Mouse (Mus musculus) right cerebral cortex, postnatal 14 days (tissue): Measurements from ENCODE around the gene Tmcc1.
"Not testable (repeated sequence)": the region's sequence is repeated elsewhere in the genome, so short reads cannot be mapped to it uniquely, and the experiment has no call there.

Source experiments
- DNase-seq: peaks from one replicate; pipeline ENCODE4 v3.0.0; 2022

Gene Tmcc1

GRCm38 (mm10) chr6:116140782-116141181 lies 52.5 kb downstream of the Tmcc1 start:
- DNase-seq: no peak

DNA sequence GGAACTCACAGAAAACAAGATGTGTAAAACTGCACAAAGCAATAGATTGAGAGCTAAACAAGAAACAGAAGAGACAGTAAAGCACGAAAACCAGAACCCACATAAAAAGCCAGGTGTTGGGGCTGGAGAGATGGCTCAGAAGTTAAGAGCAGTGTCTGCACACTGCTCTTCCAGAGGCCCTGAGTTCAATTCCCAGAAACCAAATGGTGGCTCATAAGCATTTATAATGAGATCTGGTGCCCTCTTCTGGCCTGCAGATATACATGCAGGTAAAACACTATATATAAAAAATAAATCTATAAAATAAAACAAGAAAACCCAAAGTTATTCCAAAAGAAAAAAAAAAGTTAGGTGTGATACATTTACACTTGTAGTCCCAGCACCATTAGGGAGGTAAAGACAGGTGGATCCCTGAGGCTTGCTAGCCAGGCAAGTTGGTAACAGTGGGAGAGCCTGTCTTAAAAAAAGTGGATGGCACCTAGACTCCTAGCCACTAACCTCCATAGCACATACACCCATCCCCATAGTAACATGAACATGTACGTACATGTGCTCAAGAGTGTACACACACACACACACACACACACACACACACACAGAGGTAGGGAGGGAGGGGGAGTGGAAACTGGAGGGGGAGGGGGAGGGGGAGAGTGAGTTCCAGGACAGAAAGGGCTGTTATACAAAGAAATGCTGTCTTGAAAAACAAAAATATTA lies 54.0 kb downstream of the Tmcc1 start:
- DNase-seq: no peak

GRCm38 (mm10) chr6:116135971-116136632 lies 57.2 kb downstream of the Tmcc1 start:
- no peak for DNase-seq

- no peak for DNase-seq
Measured at GRCm38 (mm10) chr6:116133756-116134155, 59.5 kb downstream of the Tmcc1 start.

DNA sequence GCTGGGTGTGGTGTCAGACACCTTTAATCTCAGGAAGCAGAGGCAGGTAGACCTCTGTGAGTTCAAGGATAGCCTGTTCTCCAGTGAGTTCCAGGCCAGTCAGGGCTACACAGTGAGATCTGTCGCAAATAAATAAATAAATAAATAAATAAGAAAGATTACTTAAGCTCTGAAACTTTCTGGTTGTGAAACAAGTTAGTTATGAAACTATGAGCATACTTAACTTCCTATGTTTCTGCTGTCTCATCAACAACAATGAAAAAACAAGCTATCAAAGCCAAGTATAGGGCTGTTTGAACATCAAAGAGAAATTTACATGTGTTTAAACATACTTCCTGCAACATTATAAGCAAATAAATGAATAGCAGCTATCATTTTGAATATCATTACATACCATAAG lies 61.5 kb downstream of the Tmcc1 start:
- DNase-seq: no peak

DNA sequence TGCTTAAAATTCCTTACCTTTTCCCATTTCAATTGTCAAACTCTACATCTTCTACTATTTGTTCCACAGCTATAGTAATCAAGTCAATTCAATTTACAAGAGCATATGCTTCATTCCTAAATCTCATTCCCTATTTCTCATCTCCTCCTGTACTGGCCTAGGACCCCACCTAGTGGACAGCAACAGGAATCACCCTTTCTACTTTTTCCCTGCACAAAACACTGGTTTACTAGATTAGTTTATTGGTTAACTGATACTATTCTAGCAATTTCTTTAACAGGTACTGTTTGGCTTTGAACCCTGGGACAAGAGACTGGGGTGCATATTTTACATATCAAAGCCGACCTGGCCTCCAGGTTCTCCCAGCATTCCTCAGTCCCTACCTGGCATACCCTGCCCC lies 64.6 kb downstream of the Tmcc1 start:
- DNase-seq: no peak

DNA sequence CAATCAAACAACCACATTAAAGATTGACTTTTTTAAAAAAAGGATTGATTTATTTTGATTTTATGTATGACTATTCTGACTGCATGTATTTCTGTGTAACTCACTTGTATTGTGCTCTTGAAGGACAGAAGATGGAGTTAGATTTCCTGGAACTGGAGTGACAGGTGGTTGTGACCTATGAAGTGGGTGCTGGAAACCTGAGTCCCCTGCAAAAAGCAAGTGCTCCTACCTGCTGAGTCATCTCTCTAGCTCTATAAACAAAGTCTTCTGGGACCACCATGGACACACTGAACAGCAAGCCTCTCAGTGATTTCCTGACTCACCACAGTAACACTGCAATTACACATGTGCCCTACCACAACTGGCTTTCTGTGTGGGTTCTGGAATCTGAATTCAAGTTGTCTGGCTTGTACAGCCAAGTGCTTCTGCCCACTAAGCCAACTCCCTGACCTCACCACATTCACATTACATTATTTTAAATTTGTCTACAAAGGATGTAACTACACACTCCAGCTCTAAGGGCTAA lies 65.3 kb downstream of the Tmcc1 start:
- no peak for DNase-seq

DNA sequence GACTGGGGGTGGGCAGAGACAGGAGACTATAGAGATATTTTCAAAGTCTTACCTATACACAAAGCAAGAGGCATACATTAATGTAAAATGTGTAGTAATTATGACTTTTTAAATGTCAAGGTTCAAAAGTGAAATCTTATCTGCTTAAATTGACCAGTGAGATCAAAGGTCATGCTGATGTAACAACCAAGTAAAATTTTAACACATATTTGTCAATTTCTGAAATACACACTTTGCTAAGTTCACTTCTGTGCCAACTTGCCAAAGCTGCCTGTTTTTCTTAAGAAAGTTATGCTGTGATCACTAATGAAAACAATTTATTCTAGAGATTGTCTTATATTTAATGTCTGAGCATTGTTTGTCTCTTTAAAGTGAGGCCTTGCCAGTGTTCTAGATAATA lies 66.7 kb downstream of the Tmcc1 start:
- DNase-seq: no peak

- DNase-seq: no peak
Measured at GRCm38 (mm10) chr6:116122881-116123280, 70.4 kb downstream of the Tmcc1 start.

GRCm38 (mm10) chr6:116119669-116120068 lies 73.6 kb downstream of the Tmcc1 start:
- DNase-seq: no peak

DNA sequence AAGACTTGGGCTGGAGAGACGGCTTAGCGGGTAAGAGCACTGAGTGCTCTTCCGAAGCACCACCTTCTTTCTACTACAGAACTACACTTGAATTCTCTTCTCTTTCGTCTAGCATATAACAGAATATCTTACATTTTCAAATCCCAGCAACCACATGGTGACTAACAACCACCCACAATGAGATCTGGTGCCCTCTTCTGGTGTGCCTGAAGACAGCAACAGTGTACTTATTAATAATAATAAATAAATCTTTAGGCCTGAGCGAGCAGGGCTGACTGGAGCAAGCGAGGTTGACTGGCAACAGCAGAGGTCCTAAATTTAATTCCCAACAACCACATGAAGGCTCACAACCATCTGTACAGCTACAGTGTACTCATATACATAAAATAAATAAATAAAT lies 76.7 kb downstream of the Tmcc1 start:
- not testable (repeated sequence) for DNase-seq

DNA sequence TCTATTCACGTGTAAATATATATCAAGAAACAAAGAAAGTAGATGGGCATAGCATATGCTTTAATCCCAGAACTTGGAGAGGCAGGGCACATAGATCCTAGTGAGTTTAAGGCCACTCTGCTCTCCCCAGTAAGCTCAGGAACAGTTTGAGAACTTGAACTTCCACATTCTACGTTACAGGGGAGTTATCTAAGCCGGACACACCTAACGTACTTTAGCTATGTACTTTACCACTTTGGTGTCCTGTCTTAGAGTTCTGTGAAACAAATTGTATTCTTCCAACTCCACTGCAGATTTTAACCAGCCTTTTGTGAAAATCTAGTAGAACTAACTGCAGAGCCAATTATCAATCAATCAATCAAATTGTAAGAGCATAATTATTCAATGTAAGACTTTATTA lies 82.7 kb downstream of the Tmcc1 start:
- DNase-seq: no peak

GRCm38 (mm10) chr6:116107471-116108358 lies 85.6 kb downstream of the Tmcc1 start:
- DNase-seq: peak; percentile 16

DNA sequence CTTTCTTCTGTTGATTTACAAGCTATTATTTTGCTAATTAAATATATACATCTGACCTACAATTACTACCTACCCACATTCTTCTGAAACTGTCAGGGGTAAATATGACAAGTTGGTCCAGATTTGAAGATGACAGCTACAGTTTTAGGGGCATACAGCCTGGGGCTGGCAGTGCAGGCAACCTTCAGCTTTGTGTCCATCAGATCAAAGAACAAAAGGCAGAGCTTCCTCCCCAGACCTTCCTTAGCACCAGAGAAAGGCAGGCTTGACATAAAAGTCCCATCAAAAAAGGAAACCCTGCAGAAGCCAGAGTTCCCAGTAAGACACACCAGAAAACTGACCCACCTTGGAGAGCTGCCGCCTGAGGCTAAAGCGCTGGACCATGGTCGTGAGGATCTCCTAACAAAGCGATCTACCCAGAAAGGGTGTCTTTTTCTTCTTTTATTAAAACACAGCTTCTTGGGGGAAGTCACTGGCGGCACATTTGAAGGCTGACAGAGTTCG lies 86.3 kb downstream of the Tmcc1 start:
- DNase-seq: no peak

- no peak for DNase-seq
Measured at GRCm38 (mm10) chr6:116097579-116097978, 95.7 kb downstream of the Tmcc1 start.

- DNase-seq: no peak
Measured at GRCm38 (mm10) chr6:116089402-116089801, 103.9 kb downstream of the Tmcc1 start.

- DNase-seq: no peak
Measured at GRCm38 (mm10) chr6:116086036-116086435, 107.2 kb downstream of the Tmcc1 start.

GRCm38 (mm10) chr6:116082239-116082638 lies 111.0 kb downstream of the Tmcc1 start:
- DNase-seq: no peak

- DNase-seq: no peak
Measured at GRCm38 (mm10) chr6:116081375-116081774, 111.9 kb downstream of the Tmcc1 start.

DNA sequence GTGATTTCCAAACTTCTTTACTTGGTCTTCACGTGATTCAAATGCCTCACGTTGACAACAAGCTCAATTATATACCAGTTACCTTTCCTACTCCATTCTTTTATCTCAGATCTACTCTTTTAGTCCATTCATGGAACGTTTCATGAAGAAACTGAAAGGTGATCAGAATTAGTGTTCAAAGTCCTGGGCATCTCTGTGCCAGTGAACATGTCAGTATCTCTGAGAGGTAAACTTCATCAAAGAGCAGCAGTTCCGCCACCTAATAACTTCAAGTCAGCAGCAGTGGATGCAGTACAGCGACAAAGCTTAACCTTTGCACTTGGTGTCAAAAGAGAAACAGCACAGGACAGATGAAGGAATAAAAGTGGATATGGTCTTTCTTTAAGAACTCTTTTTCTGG lies 112.5 kb downstream of the Tmcc1 start:
- no peak for DNase-seq

GRCm38 (mm10) chr6:116077608-116078007 lies 115.7 kb downstream of the Tmcc1 start:
- no peak for DNase-seq

GRCm38 (mm10) chr6:116074892-116075291 lies 118.4 kb downstream of the Tmcc1 start:
- no peak for DNase-seq

DNA sequence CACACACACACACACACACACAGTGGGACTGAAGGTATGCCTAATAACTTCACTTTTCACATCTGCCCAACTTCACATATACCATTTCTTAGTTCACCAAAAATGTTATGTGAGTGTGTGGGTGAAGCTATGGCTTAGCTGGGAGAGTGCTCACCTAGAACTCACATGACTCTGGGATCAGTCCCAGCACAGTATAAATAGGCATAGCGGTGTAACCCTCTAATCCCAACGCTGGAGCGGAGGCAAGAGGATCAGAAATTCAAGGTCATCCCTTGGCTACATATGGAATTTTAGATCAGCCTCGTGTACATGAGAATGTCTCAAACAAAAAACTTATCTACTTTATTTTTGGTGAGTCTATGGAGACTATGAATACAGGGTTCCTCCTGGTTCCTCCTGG lies 119.7 kb downstream of the Tmcc1 start:
- DNase-seq: no peak
